Mouse (Mus musculus) right cerebral cortex, postnatal 4 days (tissue): ENCODE results near the gene She.
"Not testable (repeated sequence)": the region's sequence is repeated elsewhere in the genome, so short reads cannot be mapped to it uniquely, and the experiment has no call there.

Experiments
- DNase-seq: peaks from one replicate; pipeline ENCODE4 v3.0.0-alpha.2; 2022

She gene

DNA sequence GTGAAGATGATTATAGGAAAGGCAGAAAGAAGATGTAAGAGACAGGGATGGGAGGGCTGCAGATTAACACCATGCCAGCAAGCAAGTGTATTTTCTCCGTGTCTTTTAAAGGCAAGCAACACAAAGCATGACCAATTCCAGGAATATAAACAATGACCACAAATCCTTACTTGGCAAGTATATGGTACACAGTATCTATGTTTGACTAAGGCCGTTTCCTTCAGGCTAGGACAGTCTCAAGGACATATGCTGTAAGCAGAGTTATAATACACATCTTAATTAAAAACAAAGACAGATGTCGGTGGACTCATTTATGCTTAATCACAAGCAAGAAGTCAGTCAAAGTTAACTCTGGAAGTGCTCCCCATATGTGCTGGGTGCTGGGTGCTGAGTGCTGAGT, 12.6 kb upstream of the She start:
- no peak for DNase-seq

DNA sequence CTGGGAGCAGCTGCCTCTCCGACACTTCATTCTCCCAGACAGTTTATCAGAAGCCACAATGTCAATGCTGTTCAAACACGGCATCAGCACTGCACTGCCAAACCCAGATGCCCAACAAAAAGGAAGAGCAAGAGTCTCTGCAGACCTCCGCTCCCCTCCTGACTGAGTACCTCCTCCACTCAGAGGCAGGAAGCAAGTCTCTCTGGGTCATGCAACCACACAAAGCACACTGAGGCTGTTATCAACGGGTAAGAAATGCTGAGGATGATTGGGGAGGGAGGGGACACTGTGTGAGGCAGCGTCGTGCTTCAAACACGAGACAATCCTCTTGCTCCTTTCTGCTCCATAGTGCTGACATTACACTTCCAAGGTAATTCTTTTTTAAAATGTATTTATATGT, 11.3 kb upstream of the She start:
- DNase-seq = no peak

DNA sequence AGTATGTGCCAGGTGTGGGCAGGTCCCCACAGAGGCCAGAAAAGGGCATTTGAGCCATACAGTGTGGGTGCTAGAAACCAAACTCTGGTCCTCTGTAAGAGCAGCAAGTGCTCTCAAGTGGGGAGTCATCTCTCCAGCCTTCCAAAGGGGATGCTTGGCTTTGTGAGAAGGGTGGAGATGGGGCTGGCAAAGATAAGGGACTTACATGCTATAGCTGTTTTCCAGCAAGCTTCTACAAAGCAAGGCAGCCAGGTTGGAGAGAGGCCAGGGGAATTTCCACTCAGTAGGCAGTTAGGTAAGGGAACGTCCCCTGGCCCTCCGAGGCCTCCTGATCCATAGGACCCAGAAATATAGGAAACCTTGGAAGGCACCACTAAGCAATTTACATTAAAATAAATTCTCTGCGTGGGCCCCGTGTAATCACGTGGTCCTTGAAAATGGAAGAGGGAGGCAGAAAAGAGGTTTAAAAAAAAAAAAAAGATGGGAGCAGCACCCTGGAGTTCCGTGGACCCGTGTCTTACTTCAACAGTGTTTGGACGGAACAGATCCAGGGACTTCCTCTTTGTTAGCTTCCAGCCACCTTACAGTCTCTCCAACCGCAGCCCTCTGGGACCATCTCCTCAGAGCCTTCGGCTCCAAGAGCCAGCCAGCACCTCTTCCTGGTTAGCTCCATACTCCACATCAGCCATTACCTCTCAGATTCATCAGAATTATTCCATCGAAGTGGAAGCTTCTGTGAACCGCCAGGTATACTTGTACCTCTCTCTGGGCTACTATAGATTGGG, 10.7 kb upstream of the She start:
- no peak for DNase-seq

DNA sequence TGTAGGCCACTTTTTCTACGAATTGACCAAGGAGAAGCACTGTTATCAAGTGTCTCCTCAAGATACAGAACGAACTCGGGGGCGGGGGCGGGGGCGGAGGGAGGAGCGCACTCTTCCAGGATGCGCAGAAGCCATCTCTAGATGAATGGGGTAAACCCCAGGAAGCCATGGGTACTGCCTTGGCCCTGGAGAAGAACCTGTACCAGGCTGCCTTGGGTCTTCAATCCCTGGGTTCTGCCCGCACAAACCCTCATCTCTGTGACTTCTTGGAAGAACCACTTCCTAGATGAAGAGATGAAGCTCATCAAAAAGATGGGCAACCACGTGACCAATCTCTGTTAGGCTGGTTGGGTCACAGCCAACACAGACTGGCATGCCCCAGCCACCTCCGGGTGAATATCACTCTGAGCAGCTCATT, 10.1 kb upstream of the She start:
- DNase-seq = no peak

DNA sequence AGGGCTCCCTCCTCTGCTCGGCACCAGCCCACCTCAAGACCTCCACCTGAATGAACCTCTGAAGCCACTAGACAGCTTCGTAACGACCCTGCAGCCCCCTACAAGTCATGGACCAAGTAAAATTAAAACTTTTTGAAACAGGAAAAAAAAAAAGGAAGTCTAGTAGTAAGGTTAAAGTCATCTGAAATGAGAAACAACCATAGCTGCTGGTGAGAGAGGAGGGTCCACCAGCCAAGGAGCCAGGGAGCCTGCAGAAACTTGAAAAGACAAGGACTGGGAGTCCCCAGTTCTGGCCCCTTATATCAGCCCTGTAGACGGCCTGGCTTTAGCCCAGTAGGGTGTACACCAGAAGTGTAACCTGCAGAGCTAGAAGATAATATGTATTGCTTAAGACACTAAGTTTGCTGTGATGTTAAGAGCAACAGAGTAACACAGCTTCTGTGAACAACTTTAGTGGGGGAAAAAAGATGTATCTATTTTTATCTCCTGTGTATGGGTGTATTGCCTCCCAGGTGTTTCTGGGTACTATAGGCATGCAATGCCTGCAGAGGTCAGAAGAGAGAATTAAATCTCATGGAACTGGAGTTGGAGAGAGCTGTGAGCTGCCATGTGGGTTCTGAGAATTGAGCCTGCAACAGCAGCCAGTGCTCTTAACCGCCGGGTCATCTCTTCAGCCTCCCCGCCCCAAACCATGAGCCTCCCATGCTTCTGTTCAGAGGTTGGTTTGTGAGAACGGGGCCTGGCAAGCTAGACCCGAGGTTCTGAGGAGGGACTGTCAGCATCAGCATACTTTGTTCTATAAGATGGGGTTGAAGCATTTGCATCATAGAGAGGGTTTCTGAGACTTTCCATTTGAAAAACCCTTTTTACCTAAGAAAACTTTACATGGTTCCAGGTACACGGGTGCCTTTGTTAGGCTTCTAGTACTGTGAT, 9.4 kb upstream of the She start:
- no peak for DNase-seq

DNA sequence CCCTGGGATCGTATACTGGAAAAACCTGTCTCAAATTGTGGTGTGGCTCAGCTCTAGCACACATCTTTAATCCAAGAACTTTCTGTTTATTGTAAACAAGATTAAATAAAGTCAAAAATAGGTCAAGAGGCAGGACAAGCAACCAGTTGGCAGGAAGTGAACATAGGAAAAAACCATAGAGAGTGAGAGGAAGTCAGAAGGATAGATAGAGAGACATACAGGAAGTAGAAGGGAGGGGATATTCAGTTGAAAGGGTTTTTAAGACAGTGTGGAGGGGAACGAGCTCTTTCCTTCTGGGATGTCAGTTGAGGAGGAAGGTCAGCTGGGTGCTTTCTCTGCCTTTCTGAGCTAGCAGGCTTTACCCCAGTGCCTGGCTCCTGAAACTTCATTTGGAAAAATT, 7.6 kb upstream of the She start:
- DNase-seq = no peak

DNA sequence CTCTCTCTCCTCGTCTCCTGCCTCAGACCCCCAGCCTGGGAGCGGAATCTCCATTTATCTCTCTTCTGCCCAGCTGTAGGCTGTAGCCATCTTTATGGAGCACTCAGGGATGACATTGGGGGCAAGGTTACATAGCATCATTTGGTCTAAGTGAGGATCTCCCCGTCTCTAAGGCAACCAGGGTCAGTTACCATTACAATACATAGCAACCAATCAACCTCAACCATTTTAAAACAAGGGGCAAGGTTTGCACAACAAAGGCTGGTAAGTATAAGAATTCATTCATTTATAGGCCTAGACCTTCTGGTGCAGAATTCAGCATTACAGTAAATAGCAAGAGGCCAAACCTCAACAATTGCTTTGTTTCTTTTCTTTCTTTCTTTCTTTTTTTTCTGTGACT, 4.9 kb upstream of the She start:
- no peak for DNase-seq

DNA sequence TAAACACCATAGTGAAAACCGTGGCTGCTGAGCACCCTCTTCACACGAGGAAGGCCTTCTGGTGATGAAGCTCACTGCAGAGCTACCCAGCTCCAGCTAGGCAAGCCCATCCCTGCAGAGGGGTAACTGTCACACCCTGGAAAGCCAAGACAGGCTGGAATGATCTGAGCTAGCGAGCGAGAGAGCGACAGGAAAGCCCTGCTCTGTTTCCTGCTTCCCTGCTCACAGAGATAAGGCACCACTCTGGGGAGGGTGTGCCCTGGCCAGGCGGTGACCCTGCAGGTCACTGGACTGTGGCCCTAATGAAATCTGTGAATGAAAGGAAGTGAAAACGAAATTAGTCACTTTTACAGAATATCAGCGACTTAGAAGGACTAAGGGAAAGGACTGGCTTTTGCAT, 4.2 kb downstream of the She start:
- DNase-seq = no peak

DNA sequence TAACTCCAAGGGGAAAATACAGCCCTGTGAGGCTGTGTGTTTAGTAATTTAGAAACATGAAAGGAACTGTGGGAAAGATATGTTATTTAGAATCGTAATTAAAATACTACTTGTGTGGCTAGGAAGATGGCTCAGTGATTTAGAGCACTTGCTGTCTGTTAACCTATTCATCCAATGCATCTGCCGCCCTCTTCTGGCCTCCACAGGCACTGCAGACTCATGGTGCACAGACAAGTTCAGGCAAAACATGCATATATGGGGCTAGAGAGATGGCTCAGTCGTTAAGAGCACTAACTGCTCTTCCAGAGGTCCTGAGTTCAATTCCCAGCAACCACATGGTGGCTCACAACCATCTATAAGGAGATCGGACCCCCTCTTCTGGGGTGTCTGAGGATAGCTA, 11.1 kb downstream of the She start:
- peak; percentile 59 for DNase-seq

DNA sequence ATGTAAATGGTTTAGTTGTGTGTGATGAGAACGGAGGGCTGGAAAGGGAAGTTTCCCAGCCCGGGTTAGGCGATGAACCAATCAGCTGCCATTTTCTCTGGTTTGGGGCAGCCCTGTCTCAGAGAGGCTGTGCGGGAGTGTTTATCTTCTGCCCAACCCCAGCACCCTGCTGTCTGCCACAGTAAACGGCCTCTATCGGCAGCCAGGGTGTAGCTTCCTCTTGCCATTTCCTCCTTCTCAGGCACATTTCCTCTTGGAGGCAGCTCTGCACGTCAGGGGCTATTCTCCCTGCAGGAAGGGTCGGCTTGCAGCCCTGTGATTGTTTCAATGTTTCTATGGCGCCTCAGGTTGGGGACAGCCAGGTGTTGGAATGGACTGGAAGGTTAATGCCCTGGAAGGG, 12.0 kb downstream of the She start:
- no peak for DNase-seq

DNA sequence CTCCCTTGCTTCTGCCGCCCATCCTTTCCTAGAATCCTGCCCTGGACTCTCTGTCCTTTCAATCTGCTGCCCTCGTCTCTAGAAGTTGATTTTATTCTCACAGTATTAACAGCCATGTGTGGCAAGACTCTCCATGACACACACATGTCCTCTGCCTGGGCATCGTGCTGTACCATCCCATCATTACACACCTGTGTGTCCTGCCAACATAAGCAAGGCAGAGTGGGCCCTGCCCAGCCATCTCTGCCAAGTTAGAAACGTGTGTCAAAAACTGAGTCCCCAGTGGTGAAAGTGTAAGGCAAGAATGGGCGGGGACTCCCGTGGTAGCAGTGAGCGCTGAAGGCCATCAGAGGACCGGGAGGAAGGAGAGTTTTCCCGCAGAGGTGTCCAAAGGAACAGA, 14.6 kb downstream of the She start:
- DNase-seq = no peak

DNA sequence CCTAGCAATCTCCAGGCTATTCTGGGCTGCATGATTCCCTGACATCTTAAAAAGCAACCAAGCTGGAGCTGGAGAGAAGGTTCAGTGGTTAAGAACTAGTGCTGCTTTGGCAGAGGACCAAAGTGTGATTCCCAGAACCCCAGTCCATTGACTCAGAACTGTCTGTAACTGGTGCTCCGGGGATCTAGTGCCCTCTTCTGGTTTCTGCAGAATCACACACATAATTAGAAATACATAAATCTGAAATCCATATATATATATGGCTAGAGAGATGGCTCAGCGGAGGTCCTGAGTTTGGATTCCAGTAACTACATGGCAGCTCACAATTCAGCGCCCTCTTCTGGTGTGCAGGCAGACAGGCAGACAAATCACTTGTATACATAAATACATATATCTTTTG, 16.0 kb downstream of the She start:
- no peak for DNase-seq

DNA sequence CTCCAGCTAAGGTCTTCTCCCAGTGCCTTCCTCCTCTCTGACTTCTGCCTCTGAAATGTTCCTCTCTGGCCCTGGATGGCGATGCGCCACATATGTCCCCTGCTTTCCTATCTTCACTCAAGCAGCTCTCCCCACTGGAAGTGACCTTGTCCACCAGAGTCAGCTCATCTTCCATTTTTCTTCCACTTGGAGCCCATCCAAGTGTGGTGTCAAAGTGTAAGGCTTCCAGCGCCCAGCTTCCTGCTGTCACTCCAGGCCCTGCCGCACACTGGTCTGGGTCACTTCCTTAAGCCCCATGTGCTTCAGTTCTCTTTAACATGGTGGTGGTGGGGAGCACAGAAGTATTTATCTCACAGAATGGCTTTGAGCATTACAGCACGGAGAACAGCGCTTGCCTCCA, 16.4 kb downstream of the She start:
- DNase-seq = no peak

DNA sequence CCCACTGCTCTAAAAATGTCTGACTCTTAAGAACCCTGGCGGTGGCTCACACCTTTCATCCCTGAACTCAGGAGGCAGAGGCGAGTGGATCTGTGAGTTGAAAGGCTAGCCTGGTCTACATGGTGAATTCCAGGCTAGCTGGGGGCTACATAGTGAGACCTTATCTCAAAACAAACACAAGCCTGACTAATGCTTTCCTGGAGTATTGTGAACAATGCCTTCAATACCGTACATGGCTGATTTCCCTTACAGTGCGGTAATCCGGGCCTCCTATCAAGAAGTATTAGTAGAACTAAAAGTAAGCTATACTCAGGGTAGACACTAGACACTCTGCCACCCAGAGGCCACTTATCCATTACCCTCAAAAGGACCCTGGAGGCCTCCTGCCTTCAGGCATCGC, 16.9 kb downstream of the She start:
- no peak for DNase-seq

DNA sequence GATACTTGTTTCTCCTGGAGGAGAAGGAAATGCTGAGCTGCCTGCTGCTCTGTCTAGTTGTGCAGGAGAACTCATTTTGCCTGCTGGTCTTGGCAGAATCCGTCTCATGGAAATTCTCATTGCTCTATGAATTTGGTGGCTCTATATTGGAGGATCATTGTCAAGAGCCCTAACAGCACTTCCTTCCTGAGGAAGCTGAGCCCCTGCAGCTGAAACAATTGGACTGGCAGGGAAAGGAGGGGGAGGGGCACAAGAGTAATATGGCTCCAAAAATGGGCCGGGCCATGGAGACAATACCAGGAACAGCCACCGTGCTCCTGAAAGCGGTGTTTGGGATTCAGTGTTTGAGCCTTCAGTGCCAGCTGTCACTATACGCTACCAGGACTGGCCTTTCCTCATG, 22.6 kb downstream of the She start:
- DNase-seq = no peak

DNA sequence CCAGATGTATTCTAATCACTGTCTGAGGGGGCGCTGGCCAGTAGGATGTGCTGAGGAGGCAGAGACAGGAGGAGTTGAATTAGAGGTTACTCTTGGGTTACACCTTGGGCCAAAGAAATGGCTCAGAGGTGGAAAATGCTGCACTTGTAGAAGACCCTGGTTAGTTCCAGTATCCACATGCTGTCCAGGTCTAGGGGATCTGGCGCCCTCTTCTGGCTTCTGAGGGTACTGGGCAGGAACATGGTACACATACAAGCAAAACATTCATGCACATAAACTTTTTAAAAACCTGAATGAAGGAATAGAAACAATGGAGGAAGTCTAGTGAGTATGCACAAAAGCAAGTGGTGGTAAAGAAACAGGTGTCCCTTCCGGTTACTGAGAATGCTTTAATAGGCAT, 26.2 kb downstream of the She start:
- DNase-seq = peak; percentile 40

DNA sequence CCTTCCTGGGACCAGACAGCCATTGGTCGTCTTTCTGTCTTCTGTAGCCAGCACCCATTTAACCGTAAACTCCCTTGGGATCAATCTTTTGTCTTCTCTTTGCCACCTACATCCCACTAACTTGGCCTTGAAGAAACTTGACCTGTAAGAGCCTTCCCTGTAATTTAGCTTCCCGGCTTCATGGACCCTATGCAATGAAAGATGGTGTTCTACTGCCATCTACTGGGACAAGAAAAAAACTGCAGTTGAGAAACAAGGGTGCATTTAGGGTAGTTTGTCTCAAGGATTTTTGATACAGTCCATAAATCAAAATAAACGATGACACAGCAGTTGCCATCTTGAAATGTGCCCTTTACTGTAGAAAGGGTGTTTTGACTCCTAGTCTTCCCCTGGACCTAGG, 27.0 kb downstream of the She start:
- no peak for DNase-seq

DNA sequence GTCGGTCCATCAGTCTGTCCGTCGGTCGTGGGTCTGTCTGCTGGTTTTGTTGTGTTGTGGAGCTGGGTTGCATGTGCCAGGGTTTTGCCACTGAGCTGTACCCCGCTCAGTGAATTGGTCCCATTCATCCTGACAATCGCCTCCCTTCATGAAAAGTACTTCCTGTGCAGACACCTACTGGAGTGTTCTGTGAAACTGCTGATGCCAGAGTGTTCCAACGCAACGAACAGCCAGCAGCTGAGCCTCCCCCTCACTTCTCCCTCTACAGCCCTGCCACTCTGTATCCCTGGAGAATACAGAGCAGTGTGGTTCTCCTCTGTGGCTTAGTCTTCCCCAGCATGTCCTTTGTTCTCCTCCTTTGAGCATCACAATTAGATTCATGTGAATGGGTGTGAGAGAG, 27.7 kb downstream of the She start:
- DNase-seq = no peak

DNA sequence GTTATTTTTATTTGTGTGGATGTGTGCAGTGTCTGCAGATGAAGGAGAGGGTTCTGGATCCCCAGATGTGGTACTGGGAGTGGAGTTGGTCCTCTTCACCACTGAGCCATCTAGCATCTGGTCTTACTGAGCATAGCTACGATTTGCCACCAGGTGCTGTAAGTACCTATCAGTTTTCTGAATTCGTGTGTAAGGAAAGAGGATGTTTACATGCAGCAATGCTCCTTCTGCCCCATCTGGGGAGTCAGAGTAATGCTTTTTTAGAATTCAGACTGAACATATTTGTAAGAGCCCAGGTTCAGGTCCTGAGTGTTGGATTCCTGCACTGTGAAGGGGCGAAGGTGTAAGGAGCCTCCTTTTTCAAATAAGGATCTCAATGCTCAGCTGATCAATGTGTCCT, 28.8 kb downstream of the She start:
- no peak for DNase-seq

DNA sequence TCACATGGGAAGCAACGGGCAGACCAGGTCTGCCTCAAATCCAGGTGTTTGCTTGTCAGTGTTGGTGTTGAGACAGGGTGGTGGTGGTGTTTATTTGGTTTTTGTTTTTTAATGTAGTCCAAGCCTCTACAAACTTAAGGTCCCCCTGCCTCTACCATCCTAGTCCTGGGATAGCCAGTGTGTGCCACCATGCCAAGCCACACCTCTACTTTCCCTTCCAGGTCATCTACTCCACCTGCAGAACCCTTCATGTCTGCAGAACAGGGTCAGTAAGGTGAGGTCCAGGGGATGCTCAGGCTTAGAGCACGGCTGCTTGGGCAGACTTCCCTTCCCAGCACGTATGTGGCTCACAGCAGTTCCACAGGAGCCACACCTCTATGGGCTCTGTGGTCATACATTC, 29.2 kb downstream of the She start:
- no peak for DNase-seq

DNA sequence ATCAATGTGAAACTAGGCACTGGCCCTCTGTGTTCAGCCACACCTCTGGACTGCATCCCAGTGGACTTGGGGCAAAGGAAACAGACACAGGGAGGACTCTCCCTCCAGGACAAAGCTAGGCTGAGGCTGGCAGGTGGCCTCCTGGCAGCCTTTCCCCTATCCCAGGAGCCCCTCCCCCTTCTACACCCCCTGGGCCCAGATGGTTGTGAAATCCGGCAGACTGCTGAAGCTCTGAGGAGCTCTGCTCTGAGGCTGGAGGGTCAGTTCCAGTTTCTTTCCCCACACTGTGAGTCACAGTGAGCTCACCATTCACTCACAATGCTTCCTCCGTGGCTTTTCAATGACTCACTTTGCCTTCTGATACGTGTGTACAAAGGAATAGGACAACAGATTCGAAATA, 29.9 kb downstream of the She start:
- DNase-seq = peak; percentile 30

DNA sequence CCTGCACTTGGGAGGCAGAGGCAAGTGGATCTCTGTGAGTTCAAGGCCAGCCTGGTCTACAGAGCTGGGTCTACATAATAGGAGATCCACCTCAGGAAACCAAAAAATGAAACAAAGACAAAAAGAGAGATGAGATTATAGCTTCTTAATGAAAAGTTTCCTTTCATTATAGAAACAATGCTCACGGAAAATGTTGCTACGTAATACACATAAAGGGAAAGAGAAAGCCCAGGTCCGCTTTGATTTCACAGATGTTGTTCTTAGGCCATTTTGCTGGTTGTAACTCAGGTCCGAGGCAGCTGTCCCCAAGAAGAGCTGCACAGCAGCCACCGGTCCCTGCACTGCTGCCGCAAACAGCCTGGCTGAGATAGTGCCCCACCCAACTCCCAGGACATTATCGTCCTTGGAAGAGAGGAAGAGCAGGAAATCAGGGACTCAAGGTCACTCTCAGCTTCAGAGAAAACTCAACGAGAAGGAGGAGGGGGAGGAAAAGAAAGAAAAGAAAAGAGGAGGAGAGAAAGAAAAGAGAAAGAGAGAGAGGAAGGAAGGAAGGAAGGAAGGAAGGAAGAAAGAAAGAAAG, 31.1 kb downstream of the She start:
- DNase-seq = no peak

DNA sequence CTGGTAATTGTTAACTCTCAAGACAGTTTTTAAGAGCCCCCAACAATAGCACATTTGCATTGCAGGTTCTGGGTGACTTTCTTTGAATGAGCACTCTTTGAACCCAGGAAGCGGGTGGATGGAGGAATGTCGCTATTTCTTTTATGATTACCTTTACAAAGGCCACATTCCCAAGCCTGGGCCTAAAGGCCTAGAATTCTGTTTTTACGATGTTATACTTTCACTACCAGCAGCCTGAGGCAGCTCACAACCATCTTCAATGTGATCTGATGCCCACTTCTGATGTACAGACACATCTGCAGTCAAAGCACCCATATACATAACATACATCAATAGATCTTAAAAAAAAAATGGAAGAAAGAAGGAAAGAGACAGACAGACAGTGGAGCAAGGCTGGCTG, 32.1 kb downstream of the She start:
- not testable (repeated sequence) for DNase-seq
